Mouse (Mus musculus) gonadal fat pad, adult 2 months (tissue): ENCODE results near the gene Eif4g1. TPM values are rescaled to one million over a fixed set of nuclear protein-coding genes. Genes with fewer than 3 reads are reported as not detected.
"Not testable (repeated sequence)": the region's sequence is repeated elsewhere in the genome, so short reads cannot be mapped to it uniquely, and the experiment has no call there.

Experiments used
- DNase-seq: peaks from one replicate; pipeline ENCODE4 v3.0.0-alpha.2; 2012; ENCODE audit warnings: low read depth
- polyA plus RNA-seq: library from polyadenylated mRNA; depleted of rRNA; stranded (reverse); fragments of >200 nt; gene quantifications from 2 replicates; pipeline ENCODE4 v1.2.3, GENCODE M21; 2012; rRNA removed

Gene Eif4g1
- 338 and 402 TPM in 2 replicates for polyA plus RNA-seq

DNA sequence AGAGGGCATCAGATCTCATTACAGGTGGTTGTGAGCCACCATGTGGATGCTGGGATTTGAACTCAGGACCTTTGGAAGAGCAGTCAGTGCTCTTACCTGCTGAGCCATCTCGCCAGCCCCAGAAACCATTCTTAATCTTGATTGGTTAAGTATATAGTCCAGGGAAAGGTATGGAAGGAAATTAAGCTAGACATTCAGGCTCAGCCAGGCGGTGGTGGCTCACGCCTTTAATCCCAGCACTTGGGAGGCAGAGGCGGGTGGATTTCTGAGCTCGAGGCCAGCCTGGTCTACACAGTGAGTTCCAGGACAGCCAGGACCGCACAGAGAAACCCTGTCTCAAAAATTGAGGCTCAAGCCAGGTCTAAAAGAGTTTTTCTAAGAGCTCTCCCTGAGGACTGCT lies at the start of gene Eif4g1:
TSS of gene Eif4g1 (plus strand) at position 301 of the 400 bp plus-strand sequence.
- not testable (repeated sequence) for DNase-seq

GRCm38 (mm10) chr16:20619541-20620398 lies 48.3 kb upstream of the Eif4g1 start:
- DNase-seq = no peak

DNA sequence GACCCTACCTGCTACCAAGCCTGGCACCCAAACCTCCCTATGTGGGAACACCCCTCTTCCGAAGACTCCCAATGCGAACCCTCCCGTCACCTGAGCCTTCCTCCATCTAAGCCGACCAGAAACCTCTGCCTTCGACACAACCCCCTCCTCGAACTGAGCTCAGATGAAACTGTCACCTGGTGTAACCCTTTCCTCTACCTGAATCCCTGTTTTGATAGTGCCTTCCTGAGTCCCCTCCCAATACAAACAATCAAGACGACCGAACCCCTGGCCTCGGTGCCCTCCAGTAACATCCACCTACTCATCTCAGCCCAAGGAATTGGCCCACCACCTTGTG lies 47.7 kb upstream of the Eif4g1 start:
- DNase-seq = no peak

- DNase-seq = no peak
Measured at GRCm38 (mm10) chr16:20620751-20621190, 47.3 kb upstream of the Eif4g1 start.

GRCm38 (mm10) chr16:20621191-20621990 lies 46.7 kb upstream of the Eif4g1 start, which contains the start of gene Camk2n2:
Gene Camk2n2, minus strand, starts transcription at chr16:20621287.
- no peak for DNase-seq

DNA sequence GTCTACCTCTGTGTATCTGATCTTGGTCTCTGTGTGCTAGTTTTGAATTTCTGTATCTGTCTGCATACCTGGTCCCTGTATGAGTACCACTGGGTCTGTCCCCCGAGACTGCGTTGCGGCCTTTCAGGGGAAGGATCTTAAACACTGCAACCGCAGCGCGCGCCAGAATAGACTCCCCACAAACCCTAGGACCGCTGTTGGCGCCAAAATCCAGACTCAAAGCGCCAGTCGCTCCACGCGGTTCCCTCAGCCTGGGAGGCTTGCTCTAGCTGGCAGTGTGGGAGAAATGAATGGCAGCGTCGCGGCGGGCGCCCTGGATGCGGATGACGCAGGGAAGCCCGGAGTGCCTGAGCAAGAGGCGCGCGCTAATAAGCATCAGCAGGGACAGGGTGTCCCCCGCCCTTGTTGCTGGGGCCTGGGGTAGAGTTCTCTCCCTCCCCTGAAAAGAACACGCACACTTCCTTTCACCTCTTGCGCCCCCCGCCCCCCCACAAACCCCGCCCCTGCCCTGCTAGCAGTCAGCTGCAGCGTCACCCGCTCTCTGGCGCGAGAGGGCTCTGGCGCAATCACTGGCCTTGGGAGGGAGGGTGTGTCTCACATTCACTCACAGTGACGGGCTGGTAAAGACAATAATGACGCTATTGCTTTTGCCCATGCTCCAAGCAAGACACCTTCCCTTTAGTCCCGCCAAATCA lies 46.0 kb upstream of the Eif4g1 start:
- DNase-seq = no peak

- no peak for DNase-seq
Measured at GRCm38 (mm10) chr16:20623211-20623610, 44.9 kb upstream of the Eif4g1 start.

GRCm38 (mm10) chr16:20628871-20629391 lies 39.2 kb upstream of the Eif4g1 start:
- DNase-seq = no peak

DNA sequence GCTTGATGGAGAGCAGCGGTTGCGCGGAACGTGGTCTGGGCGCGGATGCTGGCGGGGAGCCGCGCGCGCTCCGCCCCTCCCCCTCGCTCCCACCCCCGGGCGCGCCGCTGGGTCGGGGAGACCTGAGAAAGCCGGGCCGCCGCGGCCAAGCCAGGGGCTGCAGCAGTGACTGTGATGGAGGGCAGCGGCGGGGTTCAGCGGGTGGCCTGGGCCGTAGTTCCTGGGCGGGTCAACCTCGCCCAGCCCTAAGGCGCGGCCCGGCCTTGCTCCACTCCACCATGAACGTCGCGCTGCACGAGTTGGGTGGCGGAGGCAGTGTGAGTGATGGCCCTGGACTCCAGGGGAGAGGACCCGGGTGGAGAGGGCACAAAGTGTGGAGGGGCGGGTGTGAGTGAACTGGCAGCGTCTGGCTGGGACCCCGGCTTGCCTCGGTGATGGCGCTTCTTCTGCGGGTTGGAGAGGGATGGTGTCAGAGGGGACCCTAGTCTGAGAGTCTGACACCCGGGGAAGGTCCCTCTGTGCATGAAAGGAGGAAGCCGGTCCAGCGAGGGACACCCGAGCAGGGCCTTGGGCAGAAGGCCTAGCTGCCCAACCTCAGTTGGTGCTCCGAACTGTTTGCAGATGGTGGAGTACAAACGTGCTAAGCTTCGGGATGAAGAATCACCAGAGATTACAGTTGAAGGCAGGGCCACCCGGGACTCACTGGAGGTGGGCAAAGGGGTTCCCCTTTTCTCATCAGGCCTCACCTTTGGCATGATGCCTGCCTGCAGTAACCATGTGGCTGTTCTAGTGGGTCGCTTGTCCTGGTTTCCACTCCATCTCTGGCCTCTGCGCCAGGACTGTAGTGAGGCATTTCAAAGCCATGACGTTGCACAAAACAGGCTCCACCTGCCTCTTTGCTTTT lies 38.1 kb upstream of the Eif4g1 start, which contains the start of gene Ece2:
TSS of gene Ece2 (plus strand) at position 98 of the 904 bp plus-strand sequence.
- DNase-seq = no peak

DNA sequence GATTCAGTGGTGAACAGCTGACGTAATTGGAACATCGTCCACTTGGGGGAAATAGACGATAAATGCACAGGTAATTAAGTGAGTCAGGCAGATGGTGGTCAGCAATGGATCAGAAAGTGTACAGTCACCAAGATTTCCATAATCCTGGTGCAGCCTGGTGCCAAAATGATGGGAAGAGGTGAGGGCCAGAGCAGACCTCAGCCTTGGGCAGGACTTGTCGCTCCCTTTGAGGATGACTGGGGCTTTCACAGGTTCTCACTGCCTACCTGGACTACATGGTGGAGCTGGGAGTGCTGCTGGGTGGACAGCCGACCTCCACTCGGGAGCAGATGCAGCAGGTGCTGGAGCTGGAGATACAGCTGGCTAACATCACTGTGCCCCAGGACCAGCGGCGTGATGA lies 30.7 kb upstream of the Eif4g1 start:
- DNase-seq = no peak

DNA sequence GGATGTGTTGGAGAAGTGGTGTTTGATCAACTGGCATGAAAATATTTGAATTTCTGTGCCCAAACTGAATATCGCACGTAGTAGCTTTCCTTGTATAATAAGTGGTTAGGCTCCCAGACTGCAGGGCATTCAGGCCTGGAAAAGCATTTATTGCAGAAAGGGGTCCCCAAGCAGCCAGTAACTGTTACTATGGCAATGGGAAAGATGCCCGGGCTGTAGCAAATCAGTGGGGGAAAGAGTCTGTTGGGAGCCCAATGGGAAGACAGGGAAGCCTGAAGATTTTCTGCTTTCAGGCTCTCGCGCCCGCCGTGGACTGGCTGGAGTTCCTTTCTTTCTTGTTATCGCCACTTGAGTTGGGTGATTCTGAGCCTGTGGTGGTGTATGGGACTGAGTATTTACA lies 29.7 kb upstream of the Eif4g1 start:
- no peak for DNase-seq

- DNase-seq = no peak
Measured at GRCm38 (mm10) chr16:20642161-20642560, 26.0 kb upstream of the Eif4g1 start.

GRCm38 (mm10) chr16:20643911-20644310 lies 24.2 kb upstream of the Eif4g1 start:
- DNase-seq = no peak

- peak; percentile 41 for DNase-seq
Measured at GRCm38 (mm10) chr16:20651076-20651946, 16.8 kb upstream of the Eif4g1 start, which contains the start of gene Psmd2. Gene Psmd2, plus strand, starts transcription at chr16:20651652.

DNA sequence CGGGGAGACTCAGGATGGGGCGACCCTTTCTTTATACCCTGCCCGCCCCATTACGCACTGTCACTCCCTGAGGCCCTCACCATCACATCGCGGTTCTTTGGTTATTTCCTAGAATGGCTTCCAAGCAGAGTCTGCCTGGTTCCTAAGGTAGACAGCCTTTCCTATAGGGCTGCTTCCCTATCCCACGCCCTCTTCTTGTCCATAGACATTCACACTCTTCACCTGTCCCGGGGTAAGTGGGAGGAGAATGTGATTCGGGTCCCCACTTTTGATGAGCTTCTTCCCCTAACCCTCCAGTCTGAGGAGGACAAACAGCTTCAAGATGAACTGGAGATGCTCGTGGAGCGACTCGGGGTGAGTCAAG lies 16.2 kb upstream of the Eif4g1 start:
- DNase-seq = no peak

- no peak for DNase-seq
Measured at GRCm38 (mm10) chr16:20653315-20653714, 14.8 kb upstream of the Eif4g1 start.

DNA sequence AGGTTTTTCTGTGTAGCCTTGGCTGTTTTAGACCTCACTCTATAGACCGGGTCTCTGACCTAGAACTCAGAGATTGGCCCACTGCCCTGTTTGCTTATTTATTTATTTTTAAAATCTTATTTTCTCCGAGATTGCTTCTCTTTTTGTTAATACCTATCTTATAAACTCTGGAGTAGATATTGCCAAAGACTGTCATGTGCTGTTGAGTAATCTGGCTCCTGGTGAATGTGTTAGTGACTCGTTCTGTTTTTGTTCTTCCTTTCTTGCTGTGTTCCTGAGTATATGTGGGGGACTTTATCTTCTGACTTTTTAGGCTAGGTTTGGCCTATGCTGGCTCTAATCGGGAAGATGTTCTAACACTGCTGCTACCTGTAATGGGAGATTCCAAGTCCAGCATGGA lies 10.5 kb upstream of the Eif4g1 start:
- no peak for DNase-seq

DNA sequence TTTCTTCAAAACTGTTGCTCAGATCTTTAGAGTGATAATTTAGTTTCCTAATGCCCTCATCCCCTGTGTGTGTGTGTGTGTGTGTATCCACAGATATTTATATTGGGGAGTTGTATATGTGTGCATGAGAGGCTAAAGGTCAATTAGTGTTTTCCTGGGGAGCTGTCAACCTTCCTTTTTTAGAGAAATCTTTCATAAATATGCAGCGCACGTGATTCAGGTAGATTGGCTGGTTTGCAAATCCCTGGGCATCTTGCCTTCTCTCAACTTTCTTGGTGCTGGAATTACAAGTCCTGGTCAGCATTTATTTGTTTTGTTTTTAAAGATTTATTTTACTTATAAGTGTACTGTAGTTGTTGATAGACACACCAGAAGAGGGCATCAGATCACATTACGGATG lies 2.2 kb downstream of the Eif4g1 start:
- DNase-seq = no peak

DNA sequence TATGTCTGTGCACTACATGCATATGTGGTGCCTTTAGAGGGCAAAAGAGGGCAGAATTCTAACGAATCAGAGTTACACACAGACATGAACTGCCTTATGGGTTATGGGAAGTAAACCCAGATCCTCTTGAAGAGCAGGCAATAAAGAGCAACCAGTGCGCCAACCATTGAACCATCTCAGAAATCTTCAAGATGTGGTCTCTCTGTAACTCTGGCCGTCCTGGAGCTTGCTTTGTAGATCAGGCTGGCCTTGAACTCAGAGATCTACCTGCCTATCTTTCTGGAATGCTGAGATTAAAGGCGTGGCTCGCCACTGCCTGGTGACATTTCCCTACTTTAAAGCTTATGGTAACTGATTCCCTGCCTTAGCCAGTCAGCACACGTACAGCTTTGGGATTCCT lies 3.8 kb downstream of the Eif4g1 start:
- no peak for DNase-seq

DNA sequence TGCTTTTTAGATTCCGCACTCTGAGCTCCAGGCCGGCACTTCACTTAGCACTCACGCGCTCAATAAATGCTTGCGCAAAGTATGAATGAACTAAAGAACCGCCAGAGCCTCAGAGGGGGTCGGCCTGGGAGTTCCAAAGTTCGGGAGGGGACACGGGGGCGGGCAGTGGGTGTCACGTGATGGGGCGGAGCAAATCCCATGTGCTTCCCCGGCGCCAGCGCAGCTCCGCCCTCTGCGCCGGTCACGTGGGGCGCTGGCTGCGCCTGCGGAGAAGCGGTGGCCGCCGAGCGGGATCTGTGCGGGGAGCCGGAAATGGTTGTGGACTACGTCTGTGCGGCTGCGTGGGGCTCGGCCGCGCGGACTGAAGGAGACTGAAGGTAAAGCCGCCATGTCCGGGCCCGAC lies 4.4 kb downstream of the Eif4g1 start:
- peak; percentile 33 for DNase-seq
